Mouse (Mus musculus) embryonic facial prominence, embryonic 13.5 days (tissue): ENCODE measurements around the gene Tmem120a. TPM values are rescaled to one million over a fixed set of nuclear protein-coding genes. Genes with fewer than 3 reads are reported as not detected.

Experiments
- ATAC-seq: fragments of 200-750 bp; cut with Nextera tagmentation; 2 replicates; pipeline ENCODE4 v1.8.0; 2017; ENCODE audit warnings: low read depth; ENCODE audit not compliant: insufficient number of reproducible peaks, insufficient read depth, low FRiP score, low TSS enrichment
- H3K27ac ChIP-seq: fragments of 300-500 bp; sonication (generic); 2 replicates; pipeline ENCODE4 v1.5.1; 2015; ENCODE audit warnings: moderate library complexity, mild to moderate bottlenecking, inconsistent platforms
- H3K27me3 ChIP-seq: fragments of 300-500 bp; sonication (generic); 2 replicates; pipeline ENCODE4 v1.6.1; 2015; ENCODE audit warnings: mild to moderate bottlenecking, inconsistent platforms
- H3K36me3 ChIP-seq: fragments of 300-500 bp; sonication (generic); 2 replicates; pipeline ENCODE4 v1.6.1; 2015; ENCODE audit warnings: mild to moderate bottlenecking, inconsistent platforms
- H3K4me1 ChIP-seq: fragments of 300-500 bp; sonication (generic); 2 replicates; pipeline ENCODE4 v1.6.1; 2015; ENCODE audit warnings: inconsistent platforms
- H3K4me2 ChIP-seq: fragments of 300-500 bp; sonication (generic); 2 replicates; pipeline ENCODE4 v1.6.1; 2015; ENCODE audit warnings: moderate library complexity, mild to moderate bottlenecking, inconsistent platforms
- H3K4me3 ChIP-seq: fragments of 300-500 bp; sonication (generic); 2 replicates; pipeline ENCODE4 v1.5.1; 2015; ENCODE audit warnings: mild to moderate bottlenecking, inconsistent platforms
- H3K9ac ChIP-seq: fragments of 300-500 bp; sonication (generic); 2 replicates; pipeline ENCODE4 v1.6.1; 2015; ENCODE audit warnings: mild to moderate bottlenecking, inconsistent platforms
- H3K9me3 ChIP-seq: fragments of 300-500 bp; sonication (generic); 2 replicates; pipeline ENCODE4 v1.6.1; 2016; ENCODE audit warnings: inconsistent platforms
- WGBS: fragments of 180-500 bp; shearing (Covaris S2); methylation state at CpG from one replicate; pipeline ENCODE4 v1.1.7; 2015; ENCODE audit warnings: mixed read lengths; 5-methylcytosine and 5-hydroxymethylcytosine counted together
- polyA plus RNA-seq: library from polyadenylated mRNA; unstranded; fragments of >200 nt; fragmentation: Nextera tagmentation; extraction: Ambion mirVana; gene quantifications from 2 replicates; pipeline ENCODE4 v1.2.1, GENCODE M21; 2015

Gene Tmem120a
- polyA plus RNA-seq, 1 experiment from 2014 or later, result 46.8 TPM

- WGBS, result 90% methylated on average over 4 of the region's 4 CpGs
- H3K36me3 ChIP-seq, result peaks cover 42% of the 10 kb centered on the region
These were observed 38.9 kb downstream of the Tmem120a start for GRCm38 (mm10) chr5:135705383-135705782.

GRCm38 (mm10) chr5:135703431-135703830, 40.8 kb downstream of the Tmem120a start:
- no peak for ATAC-seq
- WGBS, result 86% methylated on average over 7 of the region's 7 CpGs
- Histone ChIP-seq H3K27me3 (no peaks in the 10 kb centered on the region), H3K9ac (no peak overlapping the region), H3K4me2 (no peak overlapping the region), H3K9me3 (no peaks in the 10 kb centered on the region), H3K27ac (no peak overlapping the region), H3K4me1 (no peaks in the 10 kb centered on the region), H3K36me3 (peaks cover 50% of the 10 kb centered on the region), H3K4me3 (no peak overlapping the region)

More at GRCm38 (mm10) chr5:135705383-135705782, 38.9 kb downstream of the Tmem120a start:
- ATAC-seq, result no peak
- no peak overlapping the region for H3K4me2 ChIP-seq
- no peaks in the 10 kb centered on the region for H3K9me3 ChIP-seq
- H3K27me3 ChIP-seq, result no peaks in the 10 kb centered on the region
- H3K4me1 ChIP-seq, result no peaks in the 10 kb centered on the region
- no peak overlapping the region for H3K9ac ChIP-seq
- no peak overlapping the region for H3K27ac ChIP-seq
- H3K4me3 ChIP-seq, result no peak overlapping the region

DNA sequence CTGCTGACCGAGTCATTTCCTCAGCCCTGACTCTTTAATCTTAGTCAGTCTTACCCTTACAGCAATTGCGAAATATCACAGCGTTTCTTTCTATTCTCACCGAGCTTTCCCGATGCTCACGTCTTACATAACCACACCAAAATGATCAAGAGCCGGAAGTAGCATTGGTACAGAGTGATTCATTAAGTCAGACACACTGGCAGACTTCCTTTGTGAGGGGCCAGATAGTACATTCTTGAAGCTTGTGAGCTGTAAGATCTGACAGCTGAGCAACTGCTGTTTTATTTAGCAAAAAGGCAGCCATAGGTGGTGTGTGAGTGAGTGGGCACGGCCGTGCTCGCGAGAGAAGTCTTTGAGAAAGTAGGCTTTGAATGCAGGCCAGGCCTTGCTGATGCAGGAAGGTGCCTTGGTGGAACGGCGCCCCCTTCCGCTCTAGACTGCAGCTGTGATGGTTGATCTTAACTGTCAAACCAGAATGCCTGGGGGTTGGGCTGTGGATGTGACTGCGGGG, 41.5 kb downstream of the Tmem120a start:
- H3K4me2 ChIP-seq, result no peak overlapping the region
- no peak overlapping the region for H3K9ac ChIP-seq
- H3K4me3 ChIP-seq, result no peak overlapping the region
- H3K9me3 ChIP-seq, result no peaks in the 10 kb centered on the region
- no peaks in the 10 kb centered on the region for H3K27me3 ChIP-seq
- ATAC-seq, result no peak
- no peaks in the 10 kb centered on the region for H3K4me1 ChIP-seq
- WGBS, result 81% methylated on average over 15 of the region's 15 CpGs
- H3K27ac ChIP-seq, result no peak overlapping the region
- H3K36me3 ChIP-seq, result peaks cover 45% of the 10 kb centered on the region

GRCm38 (mm10) chr5:135702190-135702589, 42.1 kb downstream of the Tmem120a start:
- Histone ChIP-seq H3K27ac (no peak overlapping the region), H3K9me3 (no peaks in the 10 kb centered on the region), H3K36me3 (peaks cover 42% of the 10 kb centered on the region), H3K27me3 (no peaks in the 10 kb centered on the region), H3K4me3 (no peak overlapping the region), H3K4me2 (no peak overlapping the region), H3K9ac (no peak overlapping the region), H3K4me1 (no peaks in the 10 kb centered on the region)
- ATAC-seq, result no peak
- 92% methylated on average over 6 of the region's 6 CpGs for WGBS

DNA sequence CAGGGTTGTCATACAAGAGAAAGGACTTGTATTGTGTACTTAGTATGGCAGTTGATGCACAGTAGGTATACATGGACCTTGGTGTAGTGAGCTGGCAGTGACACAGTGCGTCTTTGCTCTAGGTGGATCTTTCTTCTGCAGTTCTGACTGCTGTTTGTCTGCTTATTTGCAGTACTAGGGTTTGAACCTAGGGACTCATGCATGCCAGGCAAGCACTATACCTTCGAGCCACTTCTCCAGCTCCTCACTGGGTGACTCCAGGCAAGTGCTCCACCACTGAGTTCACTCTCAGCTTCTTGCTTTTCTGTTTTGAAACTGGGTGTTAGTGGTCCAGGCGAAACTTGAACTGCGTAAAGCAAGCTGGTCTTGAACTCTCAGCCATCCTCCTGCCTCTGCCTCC, 42.6 kb downstream of the Tmem120a start:
- WGBS, result 94% methylated on average over 4 of the region's 4 CpGs
- Histone ChIP-seq H3K4me1 (no peaks in the 10 kb centered on the region), H3K9me3 (no peaks in the 10 kb centered on the region), H3K27me3 (no peaks in the 10 kb centered on the region), H3K36me3 (peaks cover 36% of the 10 kb centered on the region), H3K4me2 (no peak overlapping the region), H3K9ac (no peak overlapping the region), H3K27ac (no peak overlapping the region), H3K4me3 (no peak overlapping the region)
- ATAC-seq, result no peak

GRCm38 (mm10) chr5:135697711-135698111, 46.5 kb downstream of the Tmem120a start:
- H3K4me1 ChIP-seq, result peaks cover 10% of the 10 kb centered on the region; the same call in 1 of the 2 replicates
- peaks cover 24% of the 10 kb centered on the region for H3K36me3 ChIP-seq
- no peak overlapping the region for H3K4me2 ChIP-seq
- no peaks in the 10 kb centered on the region for H3K27me3 ChIP-seq
- no peak overlapping the region for H3K27ac ChIP-seq
- no peak overlapping the region for H3K4me3 ChIP-seq
- H3K9ac ChIP-seq, result no peak overlapping the region
- no peak for ATAC-seq
- WGBS, result 91% methylated on average over 5 of the region's 5 CpGs
- H3K9me3 ChIP-seq, result no peaks in the 10 kb centered on the region

DNA sequence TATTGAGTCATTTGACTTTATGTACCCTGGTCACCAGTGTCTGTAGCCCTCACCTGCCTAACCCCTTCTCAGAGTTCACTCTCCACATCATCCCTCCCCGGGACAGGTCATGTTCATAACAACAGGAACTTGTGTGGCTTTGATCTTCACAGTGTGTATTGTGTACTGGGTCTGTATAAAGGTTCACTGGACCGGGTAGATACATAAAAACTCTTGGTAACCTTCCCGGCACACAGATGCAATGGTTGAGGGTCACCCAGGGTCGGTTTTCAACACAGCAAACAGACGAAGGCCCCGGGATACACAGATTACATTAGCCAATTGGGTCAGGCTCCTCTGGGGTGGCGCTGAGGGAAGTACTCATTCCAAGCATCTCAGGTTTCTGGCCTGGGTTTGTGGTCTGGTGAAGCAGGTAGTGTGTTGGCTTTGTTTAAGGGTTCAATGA, 48.9 kb downstream of the Tmem120a start:
- Histone ChIP-seq H3K36me3 (peaks cover 20% of the 10 kb centered on the region), H3K9ac (no peak overlapping the region), H3K27me3 (no peaks in the 10 kb centered on the region), H3K4me3 (no peak overlapping the region), H3K27ac (no peak overlapping the region), H3K9me3 (no peaks in the 10 kb centered on the region), H3K4me1 (peaks cover 12% of the 10 kb centered on the region), H3K4me2 (no peak overlapping the region)
- ATAC-seq, result 0 out of 2 replicates have a peak, but pooled peaks have one; percentile 20
- WGBS, result 28% methylated on average over 7 of the region's 7 CpGs

GRCm38 (mm10) chr5:135693281-135693853, 50.9 kb downstream of the Tmem120a start:
- ATAC-seq, result no peak
- no peak overlapping the region for H3K9ac ChIP-seq
- H3K27me3 ChIP-seq, result no peaks in the 10 kb centered on the region
- 94% methylated on average over 5 of the region's 5 CpGs for WGBS
- H3K4me2 ChIP-seq, result no peak overlapping the region
- H3K4me3 ChIP-seq, result no peak overlapping the region
- no peaks in the 10 kb centered on the region for H3K9me3 ChIP-seq
- peaks cover 7% of the 10 kb centered on the region for H3K36me3 ChIP-seq
- peaks cover 21% of the 10 kb centered on the region for H3K4me1 ChIP-seq
- H3K27ac ChIP-seq, result no peak overlapping the region

- 83% methylated on average over 4 of the region's 4 CpGs for WGBS
- no peaks in the 10 kb centered on the region for H3K27me3 ChIP-seq
- no peak overlapping the region for H3K9ac ChIP-seq
- H3K9me3 ChIP-seq, result no peaks in the 10 kb centered on the region
- H3K27ac ChIP-seq, result no peak overlapping the region
- no peak for ATAC-seq
- no peak overlapping the region for H3K4me3 ChIP-seq
- H3K4me1 ChIP-seq, result peaks cover 24% of the 10 kb centered on the region
- H3K4me2 ChIP-seq, result no peak overlapping the region
- H3K36me3 ChIP-seq, result 0 out of 2 replicates have a peak, but pooled peaks cover 3% of the 10 kb centered on the region
These were observed 53.0 kb downstream of the Tmem120a start for GRCm38 (mm10) chr5:135691266-135691665.

DNA sequence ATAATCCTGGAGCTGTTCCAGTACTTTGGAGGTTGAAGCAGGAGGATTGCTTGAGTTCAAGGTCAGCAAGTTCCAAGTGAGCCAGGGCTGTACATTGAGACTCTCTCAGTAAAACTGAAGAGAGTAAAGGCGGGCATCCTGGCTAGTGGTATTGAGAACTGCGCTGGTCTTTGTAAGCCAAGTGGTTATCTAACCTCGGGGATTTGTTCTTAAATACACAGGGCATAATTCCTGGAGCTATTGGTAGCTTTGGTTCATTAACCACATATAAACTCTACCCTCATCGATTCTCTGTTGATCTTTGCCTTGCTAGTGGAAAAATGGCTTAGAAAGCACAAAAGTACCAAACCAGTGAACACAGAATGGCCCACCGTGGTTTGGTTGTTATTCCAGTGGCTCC, 53.8 kb downstream of the Tmem120a start:
- 0 out of 2 replicates have a peak, but pooled peaks cover 3% of the 10 kb centered on the region for H3K36me3 ChIP-seq
- H3K27ac ChIP-seq, result no peak overlapping the region
- peaks cover 21% of the 10 kb centered on the region for H3K4me1 ChIP-seq
- peak overlapping the region; percentile 81 for H3K4me3 ChIP-seq
- no peaks in the 10 kb centered on the region for H3K27me3 ChIP-seq
- H3K4me2 ChIP-seq, result peak overlapping the region; percentile 95
- 0 out of 2 replicates have a peak overlapping the region, but pooled peaks have one; percentile 84 for H3K9ac ChIP-seq
- WGBS, result 90% methylated on average over 5 of the region's 5 CpGs
- no peak for ATAC-seq
- H3K9me3 ChIP-seq, result no peaks in the 10 kb centered on the region
